Mouse (Mus musculus) 416B (cell line): Measurements from ENCODE around the gene Col17a1.

Experiments used
- DNase-seq: peaks from one replicate; pipeline ENCODE4 v3.0.0; 2011; ENCODE audit warnings: low read depth

Col17a1 gene

DNA sequence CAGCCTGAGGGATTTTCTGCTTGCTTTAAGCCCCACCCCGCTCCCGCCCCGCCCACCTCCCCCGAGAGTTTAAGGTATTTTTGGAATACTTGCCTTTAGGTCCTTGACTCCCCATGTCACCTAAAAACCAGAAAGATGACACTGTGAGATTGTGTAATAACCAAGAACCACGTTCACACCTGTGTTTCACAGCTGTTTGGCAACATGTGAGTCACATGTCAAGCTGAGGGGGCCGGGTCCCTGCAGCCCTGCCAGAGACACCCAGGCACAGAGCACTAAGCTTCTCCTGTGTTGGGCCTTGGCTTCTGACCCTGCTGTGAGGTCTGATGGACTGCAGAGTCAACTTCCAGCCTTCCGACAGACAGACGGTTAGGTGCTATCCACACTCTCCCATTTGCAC, 24.3 kb downstream of the Col17a1 start:
- no peak for DNase-seq

DNA sequence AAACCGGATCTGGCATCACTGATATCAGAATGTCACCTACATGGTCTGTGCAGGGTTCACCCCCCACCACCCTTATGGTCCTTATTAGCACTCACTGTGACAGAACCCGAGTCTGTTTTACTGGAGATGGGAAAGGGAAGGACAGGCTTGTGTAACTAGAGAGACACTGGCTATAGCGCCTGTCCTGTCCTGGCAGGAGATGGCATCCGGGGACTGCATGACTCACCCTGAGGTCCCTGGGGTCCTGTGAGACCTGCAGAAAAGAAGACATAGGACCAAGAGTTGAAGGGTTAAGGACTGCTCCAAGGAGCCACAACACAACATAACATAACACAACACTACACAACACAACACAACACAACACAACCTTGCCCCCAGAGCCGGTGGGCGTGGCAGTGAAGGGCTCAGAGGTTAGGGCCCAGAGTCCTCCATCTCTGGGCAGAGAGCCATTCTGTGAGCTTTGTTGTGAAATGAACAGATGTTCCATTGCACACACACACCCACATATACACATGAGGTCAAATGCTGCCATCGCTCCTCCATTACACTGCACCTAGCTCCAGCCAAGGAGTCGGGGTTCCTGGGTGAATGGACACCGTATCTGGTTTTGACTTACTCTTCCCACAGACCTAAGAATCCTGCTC, 32.0 kb downstream of the Col17a1 start:
- DNase-seq = no peak

- DNase-seq = peak; percentile 75
Observed at GRCm38 (mm10) chr19:47658914-47659535, 32.9 kb downstream of the Col17a1 start.

DNA sequence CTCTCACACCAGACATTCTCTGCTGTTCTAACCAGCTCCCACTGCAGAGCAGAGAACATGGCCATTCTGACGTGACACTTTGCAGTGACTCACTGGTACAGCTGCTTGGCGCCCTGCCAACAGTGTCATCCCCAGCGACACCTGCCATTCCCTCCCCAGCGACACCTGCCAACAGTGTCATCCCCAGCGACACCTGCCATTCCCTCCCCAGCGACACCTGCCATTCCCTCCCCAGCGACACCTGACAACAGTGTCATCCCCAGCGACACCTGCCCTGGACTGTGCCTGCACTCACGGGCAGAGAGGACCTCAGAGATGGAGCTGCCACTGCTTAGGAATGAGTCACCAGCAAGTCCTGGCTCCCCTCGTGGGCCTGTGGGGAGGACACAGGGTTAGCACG, 37.0 kb downstream of the Col17a1 start:
- DNase-seq = peak; percentile 20

- no peak for DNase-seq
Observed at GRCm38 (mm10) chr19:47653173-47653572, 38.7 kb downstream of the Col17a1 start.

- DNase-seq = no peak
Observed at GRCm38 (mm10) chr19:47652255-47652654, 39.6 kb downstream of the Col17a1 start.

- no peak for DNase-seq
Observed at GRCm38 (mm10) chr19:47651160-47651480, 40.8 kb downstream of the Col17a1 start.

- no peak for DNase-seq
Observed at GRCm38 (mm10) chr19:47650366-47651159, 41.3 kb downstream of the Col17a1 start.

DNA sequence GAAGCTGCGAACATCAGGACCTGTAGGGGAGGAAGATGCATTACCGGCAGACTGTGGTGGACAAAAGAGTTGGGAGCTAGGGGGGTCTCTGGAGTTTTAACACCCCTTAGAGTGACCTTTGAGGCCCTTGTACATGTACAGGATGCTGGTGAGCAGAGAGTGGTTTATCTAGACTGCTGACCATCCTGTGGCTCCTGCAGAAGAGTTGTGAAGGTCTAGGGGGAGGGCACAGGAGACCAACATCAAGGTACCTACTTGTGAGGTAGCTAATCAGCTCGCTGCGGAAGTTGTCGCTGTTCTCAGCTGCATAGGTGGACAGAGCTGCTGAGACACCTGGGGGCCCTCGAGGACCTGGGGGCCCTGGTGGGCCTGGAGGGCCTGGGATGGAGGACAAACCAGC, 42.8 kb downstream of the Col17a1 start:
- DNase-seq = no peak

- no peak for DNase-seq
Observed at GRCm38 (mm10) chr19:47646508-47647120, 45.3 kb downstream of the Col17a1 start.

DNA sequence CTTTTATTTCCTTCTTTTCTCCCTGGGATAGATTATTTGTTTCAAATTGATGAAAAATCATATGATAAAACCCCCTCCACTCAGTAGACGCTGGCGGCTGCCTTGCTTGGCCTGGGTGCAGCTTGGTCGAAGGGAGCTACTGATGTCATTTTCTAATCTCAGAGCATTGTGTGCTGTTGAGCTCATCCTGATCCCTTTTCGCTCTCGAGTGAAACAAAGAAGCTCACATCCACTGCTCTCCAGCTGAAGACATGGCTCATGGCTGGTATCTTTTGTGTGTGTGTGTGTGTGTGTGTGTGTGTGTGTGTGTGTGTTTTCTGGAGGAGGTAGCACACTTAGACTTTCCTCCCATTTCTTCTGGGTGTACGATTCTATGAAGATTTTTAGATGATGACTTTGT, 46.3 kb downstream of the Col17a1 start:
- DNase-seq = no peak

- DNase-seq = no peak
Observed at GRCm38 (mm10) chr19:47643910-47644309, 48.0 kb downstream of the Col17a1 start.

GRCm38 (mm10) chr19:47635380-47635779, 56.5 kb downstream of the Col17a1 start:
- DNase-seq = no peak

DNA sequence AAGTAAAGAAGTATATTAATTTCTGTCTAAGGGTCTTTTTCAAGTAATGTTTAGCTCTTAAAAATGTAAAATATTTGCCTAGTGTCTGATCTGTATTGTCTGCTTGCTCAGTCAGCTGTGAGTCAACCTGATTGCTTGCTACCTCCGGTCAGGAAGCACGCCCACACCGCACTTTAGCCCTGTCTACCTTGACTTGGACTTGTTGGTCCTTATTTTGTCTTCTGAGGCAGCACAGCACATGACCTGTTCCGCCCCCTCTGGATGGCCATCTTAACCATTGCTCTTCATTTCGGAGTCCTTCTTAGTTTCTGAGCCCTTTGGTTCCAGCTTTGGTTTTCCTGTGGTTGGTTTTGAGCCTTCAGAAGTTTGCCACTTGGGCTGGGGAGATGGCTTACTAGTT, 60.1 kb downstream of the Col17a1 start:
- no peak for DNase-seq

DNA sequence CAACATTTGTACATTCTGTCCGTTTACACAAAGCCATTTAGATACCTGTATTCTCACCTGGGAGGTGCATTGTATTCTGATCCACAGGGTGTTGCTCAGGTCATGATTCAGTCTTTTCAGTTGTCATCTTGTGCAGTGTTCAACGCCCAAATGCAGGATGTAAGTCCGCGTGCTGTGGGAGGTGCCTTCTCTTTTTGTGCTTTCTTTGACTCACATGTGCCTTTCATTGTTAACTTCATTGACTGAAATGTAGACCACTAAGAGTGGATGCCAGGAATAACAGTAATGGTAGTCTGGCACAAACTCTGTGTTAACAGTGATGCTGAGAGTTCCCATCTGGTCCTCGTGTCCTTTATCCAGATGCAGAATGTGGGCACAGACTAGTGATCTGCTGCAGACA, 61.5 kb downstream of the Col17a1 start:
- DNase-seq = no peak

DNA sequence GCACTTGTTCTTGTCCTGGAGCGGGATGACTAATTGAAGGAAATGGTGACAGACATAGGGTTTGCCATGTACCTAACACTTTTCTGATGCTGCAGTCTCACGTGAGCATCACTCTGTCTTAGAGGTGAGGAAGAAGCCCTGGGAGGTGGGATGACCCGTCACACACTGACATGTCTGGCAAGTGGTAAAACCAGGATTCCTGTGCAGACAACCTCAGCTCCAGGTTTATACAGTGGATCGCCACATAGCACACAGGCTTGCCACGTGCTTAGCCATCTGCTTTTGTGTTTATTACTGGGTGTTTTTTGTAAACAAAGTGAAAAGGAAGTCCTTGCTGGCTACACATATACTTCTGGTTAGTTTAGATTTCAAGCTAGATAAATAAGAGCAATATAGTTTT, 62.8 kb downstream of the Col17a1 start:
- DNase-seq = no peak

DNA sequence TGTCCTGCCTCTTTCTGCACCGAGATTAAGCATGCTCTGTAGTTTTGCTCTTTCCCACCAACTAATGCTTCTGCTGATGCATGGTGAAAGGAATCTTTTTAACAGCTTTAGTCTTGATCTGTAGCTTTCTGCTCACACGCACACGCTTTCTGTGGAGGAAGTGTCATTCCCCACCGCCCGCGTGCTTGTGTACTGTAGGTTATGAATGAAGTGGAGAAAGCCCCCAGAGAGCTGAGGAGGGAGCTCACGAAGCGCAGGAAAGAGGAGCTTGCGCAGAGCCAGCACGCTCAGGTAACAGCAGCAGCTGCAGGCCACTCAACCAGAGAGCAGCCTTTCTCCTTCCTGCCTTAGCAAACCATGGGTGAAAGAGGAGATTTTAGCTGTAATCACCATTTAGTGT, 64.4 kb downstream of the Col17a1 start:
- DNase-seq = no peak

- DNase-seq = no peak
Observed at GRCm38 (mm10) chr19:47624940-47625711, 66.8 kb downstream of the Col17a1 start.

- no peak for DNase-seq
Observed at GRCm38 (mm10) chr19:47621478-47621877, 70.4 kb downstream of the Col17a1 start.

GRCm38 (mm10) chr19:47613442-47613841, 78.5 kb downstream of the Col17a1 start:
- DNase-seq = peak; percentile 18

GRCm38 (mm10) chr19:47608513-47608912, 83.4 kb downstream of the Col17a1 start:
- no peak for DNase-seq
